Mouse (Mus musculus) common myeloid progenitor, adult 5-6 weeks (primary cell): ENCODE results near the gene Syvn1. TPM values are rescaled to one million over a fixed set of nuclear protein-coding genes. Genes with fewer than 3 reads are reported as not detected.

Experiments
- total RNA-seq: library from RNA; stranded (forward); fragments of 200-1000, 187-1606 nt; gene quantifications from 2 replicates; pipeline ENCODE4 v1.2.3, GENCODE M21; 2017

Syvn1 gene
- total RNA-seq, 1 experiment from 2014 or later: 6.5 TPM

Other genes starting within 250 kb of the Syvn1 start
- gene Frmd8, start 171.3 kb upstream of the Syvn1 start, total RNA-seq: 21.1 and 26.8 TPM in 2 replicates
- gene Slc25a45, start 168.8 kb upstream of the Syvn1 start, total RNA-seq: 34.0 and 41.0 TPM in 2 replicates
- 0.34 and 2.8 TPM in 2 replicates for gene Tigd3, start 152.4 kb upstream of the Syvn1 start, total RNA-seq
- 87.4 and 131 TPM in 2 replicates for gene Dpf2, start 133.6 kb upstream of the Syvn1 start, total RNA-seq
- gene Cdc42ep2, start 121.8 kb upstream of the Syvn1 start, total RNA-seq: not detected in 2 replicates
- 61.2 and 63.5 TPM in 2 replicates for gene Pola2, start 82.4 kb upstream of the Syvn1 start, total RNA-seq
- gene Slc22a20, start 60.4 kb upstream of the Syvn1 start, total RNA-seq: not detected in 2 replicates
- gene Capn1, start 30.7 kb upstream of the Syvn1 start, total RNA-seq: 29.9 and 37.2 TPM in 2 replicates
- gene Mrpl49, start 11.2 kb downstream of the Syvn1 start, total RNA-seq: 25.8 and 35.8 TPM in 2 replicates
- gene Fau, start 11.3 kb downstream of the Syvn1 start, total RNA-seq: 1,809 and 1,850 TPM in 2 replicates
- gene Znhit2, start 14.6 kb downstream of the Syvn1 start, total RNA-seq: 10.3 and 11.6 TPM in 2 replicates
- 4.9 and 5.9 TPM in 2 replicates for gene Tm7sf2, start 21.8 kb downstream of the Syvn1 start, total RNA-seq
- gene Vps51, start 30.7 kb downstream of the Syvn1 start, total RNA-seq: 43.1 and 54.1 TPM in 2 replicates
- gene Tmem262, start 33.5 kb downstream of the Syvn1 start, total RNA-seq: not detected in 2 replicates
- not detected in 2 replicates for gene Gm28374, start 35.7 kb downstream of the Syvn1 start, total RNA-seq
- gene Zfpl1, start 38.4 kb downstream of the Syvn1 start, total RNA-seq: 25.2 and 34.0 TPM in 2 replicates
- 25.8 and 26.2 TPM in 2 replicates for gene Cdca5, start 38.4 kb downstream of the Syvn1 start, total RNA-seq
- 0.46 TPM in 1 of 2 replicates, not detected in the other for gene AC131692.1, start 47.8 kb downstream of the Syvn1 start, total RNA-seq
- gene Naaladl1, start 59.2 kb downstream of the Syvn1 start, total RNA-seq: not detected in 2 replicates
- gene Sac3d1, start 72.1 kb downstream of the Syvn1 start, total RNA-seq: 4.9 and 8.2 TPM in 2 replicates
- 11.3 and 17.0 TPM in 2 replicates for gene Snx15, start 81.7 kb downstream of the Syvn1 start, total RNA-seq
- gene Batf2, start 94.4 kb downstream of the Syvn1 start, total RNA-seq: 0.44 and 0.78 TPM in 2 replicates
- 27.6 and 36.5 TPM in 2 replicates for gene Arl2, start 95.0 kb downstream of the Syvn1 start, total RNA-seq
- not detected in 2 replicates for gene Majin, start 137.8 kb downstream of the Syvn1 start, total RNA-seq
- gene Gpha2, start 179.8 kb downstream of the Syvn1 start, total RNA-seq: 0.14 TPM in 1 of 2 replicates, not detected in the other
- 2.6 and 4.2 TPM in 2 replicates for gene Ppp2r5b, start 189.3 kb downstream of the Syvn1 start, total RNA-seq
- gene Atg2a, start 195.1 kb downstream of the Syvn1 start, total RNA-seq: 10.7 and 12.6 TPM in 2 replicates
- gene Ehd1, start 230.1 kb downstream of the Syvn1 start, total RNA-seq: 15.6 and 16.8 TPM in 2 replicates